Mouse (Mus musculus) ovary, postnatal 36 days (tissue): Measurements from ENCODE around the gene Vmn2r97.
"Not testable (repeated sequence)": the region's sequence is repeated elsewhere in the genome, so short reads cannot be mapped to it uniquely, and the experiment has no call there.

Experiments used
- DNase-seq: peaks from one replicate; pipeline ENCODE4 v3.0.0; 2022; ENCODE audit warnings: low spot score, mixed read lengths

Vmn2r97 gene

DNA sequence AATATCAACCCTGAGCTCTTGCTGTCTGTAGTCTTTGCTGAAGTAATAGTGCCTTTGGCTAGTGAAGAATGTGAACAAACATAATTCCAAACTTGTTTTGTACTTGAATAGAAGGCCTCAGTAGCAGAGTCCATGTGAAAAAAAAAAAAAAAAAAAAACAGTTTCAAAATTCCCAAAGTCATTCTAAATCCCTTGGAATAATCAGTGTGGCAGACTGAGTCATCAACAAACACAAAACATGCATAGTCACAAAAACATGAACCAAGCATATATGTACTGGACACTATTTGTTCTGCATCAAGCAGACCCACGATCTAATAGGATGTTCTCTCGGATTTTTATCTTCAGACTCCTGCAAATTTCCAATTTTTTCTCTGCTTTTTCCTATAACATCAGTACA lies at the start of gene Vmn2r97:
Vmn2r97 (plus strand) TSS at position 301 of the 400 bp plus-strand sequence.
- not testable (repeated sequence) for DNase-seq

DNA sequence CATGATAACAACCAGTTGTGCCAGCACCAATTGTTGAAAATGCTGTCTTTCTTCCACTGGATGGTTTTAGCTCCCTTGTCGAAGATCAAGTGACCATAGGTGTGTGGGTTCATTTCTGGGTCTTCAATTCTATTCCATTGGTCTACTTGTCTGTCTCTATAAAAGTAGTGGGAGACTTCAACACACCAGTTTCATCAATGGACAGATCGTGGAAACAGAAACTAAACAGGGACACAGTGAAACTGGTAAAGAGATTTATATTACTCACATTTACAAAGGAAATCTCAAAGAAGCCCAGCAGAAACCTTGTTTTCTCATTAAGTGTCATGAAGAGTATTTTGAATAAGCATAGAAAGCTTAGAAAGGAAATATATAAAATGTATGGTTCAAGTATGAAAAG lies 31.7 kb upstream of the Vmn2r97 start:
- not testable (repeated sequence) for DNase-seq

DNA sequence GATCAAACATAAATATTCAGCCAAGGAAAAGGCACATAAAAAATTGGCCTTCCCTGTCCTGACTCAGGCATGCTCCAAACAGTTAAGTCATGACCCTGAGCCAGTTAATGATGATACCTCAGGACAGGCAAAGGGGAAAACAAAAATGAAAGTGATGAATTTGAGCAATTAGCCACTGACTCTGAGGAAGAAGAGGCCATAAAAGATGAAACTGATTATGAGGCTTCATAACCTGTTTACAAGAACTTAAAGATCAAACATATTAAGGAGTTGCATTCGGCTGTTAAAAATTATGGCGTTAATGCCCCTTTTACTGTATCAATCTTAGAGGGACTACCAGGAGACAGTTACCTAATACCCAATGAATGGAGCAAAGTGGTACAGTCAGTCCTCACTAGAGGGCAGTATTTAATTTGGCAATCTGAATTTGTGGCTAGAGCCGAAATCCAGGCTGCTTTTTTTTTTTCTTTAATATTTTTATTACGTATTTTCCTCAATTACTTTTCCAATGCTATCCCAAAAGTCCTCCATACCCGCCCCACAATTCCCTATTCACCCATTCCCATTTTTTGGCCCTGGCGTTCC lies 24.3 kb upstream of the Vmn2r97 start:
- no peak for DNase-seq

DNA sequence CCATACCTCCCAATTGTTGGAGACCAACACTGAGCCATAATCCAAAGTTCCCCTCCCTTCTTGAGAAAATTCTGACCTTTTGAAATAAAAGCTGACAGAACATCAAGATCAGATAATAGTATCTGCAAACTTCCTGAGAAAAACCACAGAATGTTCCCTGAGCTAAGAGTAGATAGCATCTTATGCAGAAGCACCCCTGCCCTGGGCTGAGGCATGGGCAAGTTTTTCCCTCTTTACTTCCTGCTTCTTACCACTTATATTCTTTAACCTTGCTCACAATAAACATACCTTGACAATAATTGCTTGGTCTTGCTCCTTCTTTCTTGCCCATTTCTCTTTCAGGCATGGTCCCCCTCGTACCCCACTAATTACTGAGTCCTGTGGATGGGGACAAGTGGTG lies 43.7 kb downstream of the Vmn2r97 start:
- not testable (repeated sequence) for DNase-seq

DNA sequence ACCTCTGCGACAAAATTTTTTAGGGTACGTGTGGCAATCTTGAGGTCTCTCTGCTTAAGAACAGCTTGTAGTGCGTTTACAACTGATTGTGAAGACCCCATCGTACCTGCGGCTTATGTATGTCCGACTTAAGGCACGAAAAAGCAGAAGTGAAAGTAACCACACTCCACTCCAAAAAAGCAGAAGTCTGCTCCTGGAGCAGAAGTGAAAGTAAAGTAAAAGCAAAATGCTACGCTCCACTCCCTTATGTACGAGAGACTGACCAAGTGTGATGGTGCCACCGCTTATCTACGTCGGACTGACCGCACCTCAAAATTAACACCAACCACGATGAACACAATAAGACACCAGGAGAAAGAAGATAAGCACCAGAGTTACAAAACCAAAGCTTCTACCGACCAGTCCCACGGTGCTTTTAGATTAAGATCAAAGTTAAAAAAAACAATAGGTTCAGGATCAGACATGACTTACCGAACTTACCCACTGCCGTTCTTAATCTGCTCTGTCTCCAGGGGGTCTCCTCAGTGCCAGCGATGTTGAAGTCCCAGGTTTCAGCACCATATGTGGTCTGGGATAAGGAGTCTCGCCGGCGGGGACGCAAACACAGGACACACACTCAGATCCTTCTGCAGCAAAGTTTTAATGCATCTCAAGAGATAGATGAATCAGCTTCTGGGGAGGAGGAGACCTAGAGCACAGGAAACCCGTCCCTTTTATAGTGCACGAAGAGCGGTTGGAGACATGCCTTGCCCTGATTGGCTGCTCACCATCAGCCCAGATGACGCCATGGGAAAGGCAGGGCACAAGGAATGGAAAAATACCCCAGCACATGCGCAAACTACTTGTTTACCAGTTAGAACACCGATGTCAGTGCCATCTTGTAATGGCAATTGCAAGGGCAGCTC lies 54.5 kb downstream of the Vmn2r97 start:
- DNase-seq, result no peak
